Mouse (Mus musculus) cerebellum, postnatal 36 days (tissue): ENCODE results near the gene Mfap3l.
A peak's percentile ranks its signal among the peaks of the same experiment; 100 is the strongest.
"Not testable (repeated sequence)": the region's sequence is repeated elsewhere in the genome, so short reads cannot be mapped to it uniquely, and the experiment has no call there.

Experiments used
- DNase-seq, 2 experiments: peaks; one replicate each; pipeline ENCODE4 v3.0.0; 2021 to 2022; ENCODE audit warnings: mixed read lengths in 2 of 2

The Mfap3l gene

GRCm38 (mm10) chr8:60657425-60658113 is 24.9 kb downstream of the Mfap3l start:
- DNase-seq = no peak

GRCm38 (mm10) chr8:60658114-60658500 is 25.5 kb downstream of the Mfap3l start:
- no peak for DNase-seq

GRCm38 (mm10) chr8:60658686-60659085 is 26.1 kb downstream of the Mfap3l start:
- not testable (repeated sequence) for DNase-seq

DNA sequence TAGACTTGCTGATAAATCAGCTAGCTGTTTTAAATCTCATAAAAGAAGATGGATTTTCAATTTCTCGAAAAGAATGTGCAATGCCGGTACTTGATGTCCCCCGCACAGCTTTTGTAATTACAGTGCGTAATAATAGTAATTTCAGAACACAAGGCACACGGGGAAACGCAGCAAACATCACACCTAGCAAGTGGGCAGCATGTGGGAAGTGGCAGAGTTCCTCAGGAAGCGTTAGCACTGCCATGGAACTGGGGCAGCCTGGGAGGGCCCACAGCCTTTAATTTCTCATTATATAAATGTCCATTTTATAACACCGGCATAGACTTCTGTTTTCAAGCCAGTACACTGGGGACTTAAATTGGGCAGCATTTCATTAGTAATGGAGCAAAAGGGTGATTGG is 27.1 kb downstream of the Mfap3l start:
- no peak for DNase-seq

GRCm38 (mm10) chr8:60661191-60661590 is 28.6 kb downstream of the Mfap3l start:
- no peak for DNase-seq

- DNase-seq = no peak
These were observed 30.9 kb downstream of the Mfap3l start for GRCm38 (mm10) chr8:60663552-60663951.

DNA sequence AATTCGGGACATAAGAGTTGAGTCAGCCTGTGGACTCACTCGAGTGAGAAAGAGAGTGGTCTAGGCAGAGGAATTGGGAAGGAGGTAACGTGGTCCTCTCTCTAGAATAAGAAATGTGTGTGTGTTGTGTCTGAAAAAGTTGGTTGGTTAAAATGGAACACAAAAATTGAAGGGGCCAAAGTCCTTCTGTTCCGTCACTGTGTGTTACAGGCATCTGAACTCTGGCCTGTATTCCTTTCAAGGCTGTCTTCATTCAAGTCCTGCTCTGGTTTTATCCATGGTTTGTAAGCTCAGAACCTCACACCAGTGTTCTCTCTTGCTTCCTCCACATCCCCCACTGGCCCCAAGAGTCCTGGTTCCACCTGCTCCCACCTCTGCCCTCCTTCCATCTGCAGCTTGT is 33.2 kb downstream of the Mfap3l start:
- DNase-seq = no peak

DNA sequence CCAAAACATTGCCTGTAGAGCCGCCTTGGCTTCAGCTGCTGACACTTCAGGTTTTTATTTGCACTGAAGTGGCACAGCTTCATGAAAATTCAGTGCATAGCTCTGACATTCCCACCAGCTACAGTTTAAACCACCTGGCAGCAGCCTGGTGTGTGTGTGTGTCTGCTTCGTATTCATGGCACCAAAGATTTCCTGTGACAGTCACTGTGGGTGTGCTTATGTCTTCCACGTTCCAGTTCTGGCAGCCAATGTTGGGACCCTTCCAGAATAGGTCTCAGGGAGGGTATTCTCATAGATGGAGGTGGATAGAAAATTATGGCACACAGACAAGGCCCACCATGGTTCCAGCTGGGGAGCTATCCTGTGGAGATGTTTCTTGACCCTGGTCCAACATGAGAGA is 34.2 kb downstream of the Mfap3l start:
- DNase-seq = peak; percentile 8 to 18

DNA sequence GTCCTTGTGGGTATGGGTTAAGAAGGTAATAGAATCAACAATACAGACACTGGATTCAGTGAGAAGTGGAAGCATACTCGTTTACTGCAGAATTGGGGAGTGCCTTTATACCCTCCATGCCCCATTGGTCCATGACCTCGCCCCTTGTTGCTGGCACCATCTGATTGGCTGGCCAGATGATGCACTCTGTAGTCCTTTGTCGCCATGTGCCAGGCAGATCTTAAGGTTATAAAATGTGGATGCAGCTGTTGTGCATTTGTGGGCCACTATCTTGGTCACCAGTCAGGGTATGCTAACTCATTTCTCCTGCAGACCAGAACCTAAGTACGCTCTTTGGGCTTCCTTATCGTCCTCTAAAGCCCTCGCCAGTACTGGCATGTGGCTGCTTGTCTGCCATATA is 46.0 kb downstream of the Mfap3l start:
- no peak for DNase-seq

- DNase-seq = no peak
These were observed 49.2 kb downstream of the Mfap3l start for GRCm38 (mm10) chr8:60681811-60682210.

- no peak for DNase-seq
These were observed 49.7 kb downstream of the Mfap3l start for GRCm38 (mm10) chr8:60682340-60682739.

DNA sequence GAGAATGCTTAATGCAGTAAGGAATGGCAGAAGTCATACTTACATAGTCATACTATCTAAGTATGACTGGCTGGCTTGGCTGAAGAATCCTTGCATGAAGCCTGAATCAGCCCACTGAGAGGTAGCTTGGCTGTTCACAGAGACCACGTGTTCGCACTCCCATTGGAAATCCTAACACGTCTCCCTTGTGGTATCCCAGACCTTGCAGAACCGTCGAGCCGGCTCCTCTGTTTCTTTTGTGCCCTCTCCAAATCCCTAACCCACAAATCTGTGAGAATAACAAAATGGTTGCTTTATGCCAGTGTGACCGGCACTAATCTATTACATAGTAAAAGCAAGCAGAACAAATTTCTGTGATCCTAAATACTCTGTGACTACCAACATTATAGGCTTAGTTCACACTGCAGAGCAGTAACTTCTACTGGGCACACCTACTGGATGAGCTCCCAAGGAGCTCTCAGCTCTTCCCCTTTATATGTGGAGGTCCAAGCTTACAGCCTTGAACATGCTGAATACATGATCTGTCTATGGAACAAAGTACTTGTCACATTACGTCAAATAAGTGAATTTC is 79.0 kb downstream of the Mfap3l start:
- DNase-seq = no peak

- no peak for DNase-seq
These were observed 82.1 kb downstream of the Mfap3l start for GRCm38 (mm10) chr8:60714724-60715123.

DNA sequence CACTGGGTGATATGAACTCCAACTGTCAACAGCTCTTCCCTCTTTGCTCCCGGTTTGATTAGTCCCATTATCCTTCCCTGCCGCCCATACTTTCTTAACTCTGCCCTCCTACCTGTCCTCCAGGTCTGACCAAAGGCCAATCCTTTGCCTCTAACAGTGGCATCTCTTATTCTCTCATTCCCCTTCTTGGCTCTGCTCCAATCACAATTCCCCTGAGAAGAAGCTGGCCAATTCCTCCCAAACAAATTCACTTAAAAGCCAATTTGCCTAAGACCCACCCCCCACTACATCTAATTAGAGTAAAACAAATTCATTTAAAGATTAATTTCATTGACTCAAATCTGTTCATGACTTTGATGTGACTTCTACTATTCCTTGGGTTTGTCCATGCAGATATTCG is 86.1 kb downstream of the Mfap3l start:
- DNase-seq = no peak
